Mouse (Mus musculus): ENCODE results near the gene Sept10. TPM values are rescaled to one million over a fixed set of nuclear protein-coding genes. Genes with fewer than 3 reads are reported as not detected.

Sept10 gene
- polyA plus RNA-seq, 1 experiment from 2014 or later: 39.1 TPM

GRCm38 (mm10) chr10:59119811-59120210 is 101.8 kb downstream of the Sept10 start:
- H3K4me2 ChIP-seq (replicated peaks): no peak overlapping the region
- no peaks in the 10 kb centered on the region for H3K4me1 ChIP-seq
- no peaks in the 10 kb centered on the region for H3K27me3 ChIP-seq
- no peaks in the 10 kb centered on the region for H3K36me3 ChIP-seq
- no peaks in the 10 kb centered on the region for H3K9me3 ChIP-seq (replicated peaks)
- H3K27ac ChIP-seq (replicated peaks): no peak overlapping the region
- WGBS: 91% methylated on average over 2 of the region's 2 CpGs
- ATAC-seq (ENCODE audit: insufficient number of reproducible peaks, low FRiP score, low TSS enrichment, low read depth): no peak
- H3K9ac ChIP-seq: no peak overlapping the region
- no peak overlapping the region for H3K4me3 ChIP-seq (replicated peaks)

- H3K9ac ChIP-seq: no peak overlapping the region
- no peaks in the 10 kb centered on the region for H3K27me3 ChIP-seq
- H3K4me3 ChIP-seq (replicated peaks): no peak overlapping the region
- 97% methylated on average over 1 of the region's 1 CpGs for WGBS
- no peak overlapping the region for H3K27ac ChIP-seq (replicated peaks)
- H3K4me1 ChIP-seq: no peaks in the 10 kb centered on the region
- H3K9me3 ChIP-seq (replicated peaks): no peaks in the 10 kb centered on the region
- no peak for ATAC-seq (ENCODE audit: insufficient number of reproducible peaks, low FRiP score, low TSS enrichment, low read depth)
- H3K4me2 ChIP-seq (replicated peaks): no peak overlapping the region
- no peaks in the 10 kb centered on the region for H3K36me3 ChIP-seq
These were observed 102.6 kb downstream of the Sept10 start for GRCm38 (mm10) chr10:59119001-59119400.

- Histone ChIP-seq H3K4me3 (replicated peaks) (no peak overlapping the region), H3K27me3 (no peaks in the 10 kb centered on the region), H3K4me2 (replicated peaks) (no peak overlapping the region), H3K36me3 (no peaks in the 10 kb centered on the region), H3K9me3 (replicated peaks) (no peaks in the 10 kb centered on the region), H3K27ac (replicated peaks) (no peak overlapping the region), H3K4me1 (no peaks in the 10 kb centered on the region), H3K9ac (no peak overlapping the region)
- WGBS: 71% methylated on average over 5 of the region's 5 CpGs
- ATAC-seq (ENCODE audit: insufficient number of reproducible peaks, low FRiP score, low TSS enrichment, low read depth): no peak
These were observed 104.1 kb downstream of the Sept10 start for GRCm38 (mm10) chr10:59117555-59117954.

- no peak overlapping the region for H3K27ac ChIP-seq (replicated peaks)
- H3K9me3 ChIP-seq (replicated peaks): no peaks in the 10 kb centered on the region
- ATAC-seq (ENCODE audit: insufficient number of reproducible peaks, low FRiP score, low TSS enrichment, low read depth): no peak
- no peak overlapping the region for H3K4me3 ChIP-seq (replicated peaks)
- 72% methylated on average over 9 of the region's 9 CpGs for WGBS
- H3K9ac ChIP-seq: no peak overlapping the region
- no peak overlapping the region for H3K4me2 ChIP-seq (replicated peaks)
- H3K4me1 ChIP-seq: no peaks in the 10 kb centered on the region
- H3K27me3 ChIP-seq: no peaks in the 10 kb centered on the region
- H3K36me3 ChIP-seq: no peaks in the 10 kb centered on the region
These were observed 105.3 kb downstream of the Sept10 start for GRCm38 (mm10) chr10:59116331-59116730.

GRCm38 (mm10) chr10:59115691-59116090 is 106.0 kb downstream of the Sept10 start:
- Histone ChIP-seq H3K36me3 (0 out of 2 replicates have a peak, but pooled peaks cover 5% of the 10 kb centered on the region), H3K4me2 (replicated peaks) (no peak overlapping the region), H3K27me3 (no peaks in the 10 kb centered on the region), H3K9ac (no peak overlapping the region), H3K27ac (replicated peaks) (no peak overlapping the region), H3K9me3 (replicated peaks) (no peaks in the 10 kb centered on the region), H3K4me3 (replicated peaks) (no peak overlapping the region), H3K4me1 (no peaks in the 10 kb centered on the region)
- no peak for ATAC-seq (ENCODE audit: insufficient number of reproducible peaks, low FRiP score, low TSS enrichment, low read depth)
- WGBS: 81% methylated on average over 2 of the region's 2 CpGs

- Histone ChIP-seq H3K27ac (replicated peaks) (no peak overlapping the region), H3K4me2 (replicated peaks) (no peak overlapping the region), H3K27me3 (no peaks in the 10 kb centered on the region), H3K4me1 (no peaks in the 10 kb centered on the region), H3K4me3 (replicated peaks) (no peak overlapping the region), H3K36me3 (0 out of 2 replicates have a peak, but pooled peaks cover 8% of the 10 kb centered on the region), H3K9me3 (replicated peaks) (no peaks in the 10 kb centered on the region), H3K9ac (no peak overlapping the region)
- ATAC-seq (ENCODE audit: insufficient number of reproducible peaks, low FRiP score, low TSS enrichment, low read depth): 0 out of 2 replicates have a peak, but pooled peaks have one; percentile 63
- WGBS: 27% methylated on average over 15 of the region's 15 CpGs
These were observed 106.9 kb downstream of the Sept10 start for GRCm38 (mm10) chr10:59114535-59115291.

GRCm38 (mm10) chr10:59113386-59113785 is 108.3 kb downstream of the Sept10 start:
- no peak overlapping the region for H3K4me2 ChIP-seq (replicated peaks)
- H3K9me3 ChIP-seq (replicated peaks): no peaks in the 10 kb centered on the region
- H3K36me3 ChIP-seq: 0 out of 2 replicates have a peak, but pooled peaks cover 8% of the 10 kb centered on the region
- H3K4me1 ChIP-seq: no peaks in the 10 kb centered on the region
- 78% methylated on average over 9 of the region's 9 CpGs for WGBS
- no peak overlapping the region for H3K9ac ChIP-seq
- H3K27me3 ChIP-seq: no peaks in the 10 kb centered on the region
- no peak overlapping the region for H3K4me3 ChIP-seq (replicated peaks)
- H3K27ac ChIP-seq (replicated peaks): no peak overlapping the region
- ATAC-seq (ENCODE audit: insufficient number of reproducible peaks, low FRiP score, low TSS enrichment, low read depth): no peak

GRCm38 (mm10) chr10:59112755-59113154 is 108.9 kb downstream of the Sept10 start:
- no peak for ATAC-seq (ENCODE audit: insufficient number of reproducible peaks, low FRiP score, low TSS enrichment, low read depth)
- H3K9me3 ChIP-seq (replicated peaks): no peaks in the 10 kb centered on the region
- H3K27me3 ChIP-seq: no peaks in the 10 kb centered on the region
- H3K4me3 ChIP-seq (replicated peaks): no peak overlapping the region
- no peak overlapping the region for H3K27ac ChIP-seq (replicated peaks)
- no peaks in the 10 kb centered on the region for H3K4me1 ChIP-seq
- WGBS: 83% methylated on average over 8 of the region's 8 CpGs
- no peak overlapping the region for H3K9ac ChIP-seq
- no peak overlapping the region for H3K4me2 ChIP-seq (replicated peaks)
- H3K36me3 ChIP-seq: 0 out of 2 replicates have a peak, but pooled peaks cover 8% of the 10 kb centered on the region

- Histone ChIP-seq H3K4me2 (replicated peaks) (no peak overlapping the region), H3K9me3 (replicated peaks) (no peaks in the 10 kb centered on the region), H3K4me1 (no peaks in the 10 kb centered on the region), H3K4me3 (replicated peaks) (no peak overlapping the region), H3K36me3 (0 out of 2 replicates have a peak, but pooled peaks cover 8% of the 10 kb centered on the region), H3K27ac (replicated peaks) (no peak overlapping the region), H3K9ac (no peak overlapping the region), H3K27me3 (no peaks in the 10 kb centered on the region)
- 93% methylated on average over 7 of the region's 7 CpGs for WGBS
- ATAC-seq (ENCODE audit: insufficient number of reproducible peaks, low FRiP score, low TSS enrichment, low read depth): no peak
These were observed 111.3 kb downstream of the Sept10 start for GRCm38 (mm10) chr10:59110386-59110785.

- WGBS: 27% methylated on average over 2 of the region's 2 CpGs
- H3K4me3 ChIP-seq (replicated peaks): no peak overlapping the region
- H3K4me2 ChIP-seq (replicated peaks): no peak overlapping the region
- H3K27ac ChIP-seq (replicated peaks): no peak overlapping the region
- H3K4me1 ChIP-seq: no peaks in the 10 kb centered on the region
- no peak overlapping the region for H3K9ac ChIP-seq
- no peak for ATAC-seq (ENCODE audit: insufficient number of reproducible peaks, low FRiP score, low TSS enrichment, low read depth)
- H3K36me3 ChIP-seq: 0 out of 2 replicates have a peak, but pooled peaks cover 8% of the 10 kb centered on the region
- no peaks in the 10 kb centered on the region for H3K27me3 ChIP-seq
- H3K9me3 ChIP-seq (replicated peaks): no peaks in the 10 kb centered on the region
These were observed 112.6 kb downstream of the Sept10 start for GRCm38 (mm10) chr10:59109015-59109414.

- Histone ChIP-seq H3K27me3 (no peaks in the 10 kb centered on the region), H3K36me3 (0 out of 2 replicates have a peak, but pooled peaks cover 8% of the 10 kb centered on the region), H3K9ac (no peak overlapping the region), H3K4me1 (no peaks in the 10 kb centered on the region), H3K4me2 (replicated peaks) (no peak overlapping the region), H3K4me3 (replicated peaks) (no peak overlapping the region), H3K9me3 (replicated peaks) (no peaks in the 10 kb centered on the region), H3K27ac (replicated peaks) (no peak overlapping the region)
- ATAC-seq (ENCODE audit: insufficient number of reproducible peaks, low FRiP score, low TSS enrichment, low read depth): no peak
- WGBS: 79% methylated on average over 3 of the region's 3 CpGs
These were observed 115.0 kb downstream of the Sept10 start for GRCm38 (mm10) chr10:59106644-59107043.

- no peak for ATAC-seq (ENCODE audit: insufficient number of reproducible peaks, low FRiP score, low TSS enrichment, low read depth)
- Histone ChIP-seq H3K27ac (replicated peaks) (no peak overlapping the region), H3K4me1 (no peaks in the 10 kb centered on the region), H3K4me2 (replicated peaks) (no peak overlapping the region), H3K9me3 (replicated peaks) (no peaks in the 10 kb centered on the region), H3K36me3 (0 out of 2 replicates have a peak, but pooled peaks cover 5% of the 10 kb centered on the region), H3K9ac (no peak overlapping the region), H3K4me3 (replicated peaks) (no peak overlapping the region), H3K27me3 (no peaks in the 10 kb centered on the region)
- WGBS: 74% methylated on average over 8 of the region's 8 CpGs
These were observed 115.8 kb downstream of the Sept10 start for GRCm38 (mm10) chr10:59105885-59106284.

Measured in embryonic facial prominence, embryonic 15.5 days (tissue).